Mouse (Mus musculus): ENCODE measurements around the gene Asb18.

- TF ChIP-seq MAFK (IDR thresholded peaks at IDR 0.05; ENCODE audit: insufficient read depth, low read depth, low read length) (no peak), HCFC1 (IDR thresholded peaks at IDR 0.05; ENCODE audit: borderline replicate concordance, insufficient read depth, low read length) (no peak), ZNF384 (IDR thresholded peaks at IDR 0.05; ENCODE audit: low read depth, low read length) (peak; percentile 63; the same call in 1 of the 2 replicates), ZC3H11A (IDR thresholded peaks at IDR 0.05; ENCODE audit: borderline replicate concordance, low read depth, low read length) (no peak), CHD2 (IDR thresholded peaks at IDR 0.05; ENCODE audit: low read depth, low read length) (no peak)
Measured at GRCm38 (mm10) chr1:89974541-89974940, 39.9 kb downstream of the Asb18 start.

All from ES-E14 (cell line).